Mouse (Mus musculus) heart, embryonic 16.5 days (tissue): ENCODE data around the gene Ankrd31. TPM values are rescaled to one million over a fixed set of nuclear protein-coding genes. Genes with fewer than 3 reads are reported as not detected.
"Not testable (repeated sequence)": the region's sequence is repeated elsewhere in the genome, so short reads cannot be mapped to it uniquely, and the experiment has no call there.

Experiments
- ATAC-seq: fragments of 200-750 bp; cut with Nextera tagmentation; replicated peaks from 2 replicates; pipeline ENCODE4 v1.8.0; 2017; ENCODE audit warnings: moderate number of reproducible peaks; ENCODE audit not compliant: insufficient read depth, low FRiP score; ENCODE audit errors: extremely low read depth
- H3K27ac ChIP-seq: fragments of 300-500 bp; sonication (generic); 2 replicates; pipeline ENCODE4 v1.5.1; 2014; ENCODE audit warnings: mild to moderate bottlenecking, low read length, control low read depth, moderate library complexity
- H3K27me3 ChIP-seq: fragments of 300-500 bp; sonication (generic); 2 replicates; pipeline ENCODE4 v1.6.1; 2014; ENCODE audit warnings: low read length, mixed read lengths; ENCODE audit not compliant: control insufficient read depth, insufficient read depth
- H3K36me3 ChIP-seq: fragments of 300-500 bp; sonication (generic); 2 replicates; pipeline ENCODE4 v1.6.1; 2014; ENCODE audit not compliant: control insufficient read depth, insufficient read depth
- H3K4me1 ChIP-seq: fragments of 300-500 bp; sonication (generic); 2 replicates; pipeline ENCODE4 v1.6.1; 2014; ENCODE audit warnings: low read length, mixed read lengths; ENCODE audit not compliant: control insufficient read depth, insufficient read depth
- H3K4me2 ChIP-seq: fragments of 300-500 bp; sonication (generic); 2 replicates; pipeline ENCODE4 v1.6.1; 2014; ENCODE audit warnings: low read depth, mild to moderate bottlenecking, control low read depth, low read length
- H3K4me3 ChIP-seq: fragments of 300-500 bp; sonication (generic); 2 replicates; pipeline ENCODE4 v1.5.1; 2014; ENCODE audit warnings: mild to moderate bottlenecking, control low read depth, low read length
- H3K9ac ChIP-seq: fragments of 300-500 bp; sonication (generic); 2 replicates; pipeline ENCODE4 v1.6.1; 2014; ENCODE audit warnings: low read length, control low read depth
- H3K9me3 ChIP-seq: fragments of 300-500 bp; sonication (generic); replicated peaks from 2 replicates; pipeline ENCODE4 v1.6.1; 2016; ENCODE audit warnings: low read length; ENCODE audit not compliant: control insufficient read depth
- WGBS: fragments of 180-500 bp; shearing (Covaris S2); extraction: QIAGEN DNeasy Blood & Tissue Kit; methylation state at CpG from one replicate; pipeline ENCODE4 v1.1.7; 2014; 5-methylcytosine and 5-hydroxymethylcytosine counted together
- polyA plus RNA-seq: library from polyadenylated mRNA; unstranded; fragments of >200 nt; fragmentation: Nextera tagmentation; extraction: Ambion mirVana; gene quantifications from 2 replicates; pipeline ENCODE4 v1.2.1, GENCODE M21; 2015

Gene Ankrd31
- polyA plus RNA-seq, 1 experiment from 2014 or later: not detected

GRCm38 (mm10) chr13:96884534-96884933 is 136.5 kb downstream of the Ankrd31 start:
- no peaks in the 10 kb centered on the region for H3K9me3 ChIP-seq
- 58% methylated on average over 1 of the region's 1 CpGs for WGBS
- no peak for ATAC-seq

GRCm38 (mm10) chr13:96889985-96890384 is 141.9 kb downstream of the Ankrd31 start:
- Histone ChIP-seq H3K27me3 (no peaks in the 10 kb centered on the region), H3K36me3 (no peaks in the 10 kb centered on the region), H3K4me3 (no peak overlapping the region), H3K4me2 (no peak overlapping the region), H3K4me1 (no peaks in the 10 kb centered on the region), H3K27ac (no peak overlapping the region), H3K9me3 (no peaks in the 10 kb centered on the region), H3K9ac (no peak overlapping the region)
- 30% methylated on average over 2 of the region's 2 CpGs for WGBS
- ATAC-seq: no peak

More at GRCm38 (mm10) chr13:96884534-96884933, 136.5 kb downstream of the Ankrd31 start:
- Histone ChIP-seq H3K4me1 (no peaks in the 10 kb centered on the region), H3K36me3 (no peaks in the 10 kb centered on the region), H3K4me3 (no peak overlapping the region), H3K9ac (no peak overlapping the region), H3K27me3 (no peaks in the 10 kb centered on the region), H3K27ac (no peak overlapping the region), H3K4me2 (no peak overlapping the region)

- Histone ChIP-seq H3K9me3 (no peaks in the 10 kb centered on the region), H3K9ac (no peak overlapping the region), H3K27ac (no peak overlapping the region), H3K4me1 (no peaks in the 10 kb centered on the region), H3K4me2 (no peak overlapping the region), H3K27me3 (no peaks in the 10 kb centered on the region), H3K4me3 (no peak overlapping the region), H3K36me3 (no peaks in the 10 kb centered on the region)
- ATAC-seq: no peak
- 84% methylated on average over 2 of the region's 2 CpGs for WGBS
Observed at GRCm38 (mm10) chr13:96895144-96895543, 147.1 kb downstream of the Ankrd31 start.

- Histone ChIP-seq H3K4me1 (no peaks in the 10 kb centered on the region), H3K27me3 (no peaks in the 10 kb centered on the region), H3K9ac (no peak overlapping the region), H3K9me3 (no peaks in the 10 kb centered on the region), H3K4me2 (no peak overlapping the region), H3K4me3 (no peak overlapping the region), H3K36me3 (no peaks in the 10 kb centered on the region), H3K27ac (no peak overlapping the region)
- WGBS: 56% methylated on average over 3 of the region's 3 CpGs
- no peak for ATAC-seq
Observed at GRCm38 (mm10) chr13:96906717-96907116, 158.6 kb downstream of the Ankrd31 start.

GRCm38 (mm10) chr13:96911202-96911601 is 163.1 kb downstream of the Ankrd31 start:
- Histone ChIP-seq H3K36me3 (no peaks in the 10 kb centered on the region), H3K4me2 (no peak overlapping the region), H3K9me3 (no peaks in the 10 kb centered on the region), H3K27ac (no peak overlapping the region), H3K9ac (no peak overlapping the region), H3K27me3 (no peaks in the 10 kb centered on the region), H3K4me3 (no peak overlapping the region), H3K4me1 (no peaks in the 10 kb centered on the region)
- no peak for ATAC-seq
- WGBS: 79% methylated on average over 3 of the region's 3 CpGs

GRCm38 (mm10) chr13:96923134-96923533 is 175.1 kb downstream of the Ankrd31 start:
- H3K27me3 ChIP-seq: peaks cover 12% of the 10 kb centered on the region; the same call in 1 of the 2 replicates
- not testable (repeated sequence) for H3K4me2 ChIP-seq, ATAC-seq, H3K4me3 ChIP-seq, H3K27ac ChIP-seq, H3K9ac ChIP-seq, H3K4me1 ChIP-seq, H3K36me3 ChIP-seq, H3K9me3 ChIP-seq
- WGBS: 89% methylated on average over 4 of the region's 4 CpGs

GRCm38 (mm10) chr13:96923999-96924961 is 176.2 kb downstream of the Ankrd31 start, which contains the start of gene Gcnt4:
Gcnt4 (plus strand) TSS chr13:96924689.
- H3K4me3 ChIP-seq: peak within 1 kb of the TSS; percentile 73
- H3K36me3 ChIP-seq: no peaks in the 10 kb centered on the region
- no peak within 1 kb of the TSS for H3K27ac ChIP-seq
- peaks cover 2% of the 10 kb centered on the region; the same call in 1 of the 2 replicates for H3K4me1 ChIP-seq
- H3K9me3 ChIP-seq: no peaks in the 10 kb centered on the region
- H3K27me3 ChIP-seq: peaks cover 12% of the 10 kb centered on the region; the same call in 1 of the 2 replicates
- WGBS: 9% methylated on average over 54 of the region's 56 CpGs
- H3K4me2 ChIP-seq: peak within 1 kb of the TSS; percentile 97
- ATAC-seq: peak; percentile 84
- H3K9ac ChIP-seq: peak within 1 kb of the TSS; percentile 78

GRCm38 (mm10) chr13:96924985-96925745 is 177.1 kb downstream of the Ankrd31 start:
- peak overlapping the region; percentile 97 for H3K4me2 ChIP-seq
- peaks cover 12% of the 10 kb centered on the region; the same call in 1 of the 2 replicates for H3K27me3 ChIP-seq
- ATAC-seq: peak; percentile 54
- no peaks in the 10 kb centered on the region for H3K9me3 ChIP-seq
- peaks cover 2% of the 10 kb centered on the region; the same call in 1 of the 2 replicates for H3K4me1 ChIP-seq
- H3K9ac ChIP-seq: peak overlapping the region; percentile 78
- no peaks in the 10 kb centered on the region for H3K36me3 ChIP-seq
- H3K27ac ChIP-seq: no peak overlapping the region
- H3K4me3 ChIP-seq: peak overlapping the region; percentile 73
- WGBS: 1% methylated on average over 52 of the region's 53 CpGs
